Mouse (Mus musculus) forebrain, embryonic 16.5 days (tissue): ENCODE results near the gene Ceacam16. TPM values are rescaled to one million over a fixed set of nuclear protein-coding genes. Genes with fewer than 3 reads are reported as not detected.

Experiments used
- ATAC-seq: fragments of 200-750 bp; cut with Nextera tagmentation; 2 replicates; pipeline ENCODE4 v1.8.0; 2017; ENCODE audit warnings: mild to moderate bottlenecking, moderate library complexity
- H3K27ac ChIP-seq: fragments of 300-500 bp; sonication (generic); 2 replicates; pipeline ENCODE4 v1.5.1; 2014; ENCODE audit warnings: low read length, control low read depth
- H3K27me3 ChIP-seq: fragments of 300-500 bp; sonication (generic); replicated peaks from 2 replicates; pipeline ENCODE4 v1.6.1; 2014; ENCODE audit warnings: low read length; ENCODE audit not compliant: control insufficient read depth, insufficient read depth
- H3K36me3 ChIP-seq: fragments of 300-500 bp; sonication (generic); 2 replicates; pipeline ENCODE4 v1.6.1; 2014; ENCODE audit not compliant: control insufficient read depth, insufficient read depth
- H3K4me1 ChIP-seq: fragments of 300-500 bp; sonication (generic); replicated peaks from 2 replicates; pipeline ENCODE4 v1.6.1; 2014; ENCODE audit warnings: low read length; ENCODE audit not compliant: control insufficient read depth, insufficient read depth
- H3K4me2 ChIP-seq: fragments of 300-500 bp; sonication (generic); 2 replicates; pipeline ENCODE4 v1.6.1; 2014; ENCODE audit warnings: mild to moderate bottlenecking, low read length, control low read depth
- H3K4me3 ChIP-seq: fragments of 300-500 bp; sonication (generic); replicated peaks from 2 replicates; pipeline ENCODE4 v1.5.1; 2014; ENCODE audit warnings: mild to moderate bottlenecking, low read length, control low read depth
- H3K9ac ChIP-seq: fragments of 300-500 bp; sonication (generic); replicated peaks from 2 replicates; pipeline ENCODE4 v1.6.1; 2014; ENCODE audit warnings: low read depth, low read length, control low read depth
- H3K9me3 ChIP-seq: fragments of 300-500 bp; sonication (generic); 2 replicates; pipeline ENCODE4 v1.6.1; 2016; ENCODE audit warnings: low read length; ENCODE audit not compliant: control insufficient read depth
- WGBS: fragments of 180-500 bp; shearing (Covaris S2); extraction: QIAGEN DNeasy Blood & Tissue Kit; methylation state at CpG from one replicate; pipeline ENCODE4 v1.1.7; 2014; 5-methylcytosine and 5-hydroxymethylcytosine counted together
- polyA plus RNA-seq: library from polyadenylated mRNA; unstranded; fragments of >200 nt; fragmentation: Nextera tagmentation; extraction: Ambion mirVana; gene quantifications from 2 replicates; pipeline ENCODE4 v1.2.1, GENCODE M21; 2015

Gene Ceacam16
- polyA plus RNA-seq, 1 experiment from 2014 or later: 0.77 TPM

- peak overlapping the region; percentile 42 for H3K4me2 ChIP-seq
- H3K36me3 ChIP-seq: no peaks in the 10 kb centered on the region
- 6% methylated on average over 22 of the region's 22 CpGs for WGBS
- H3K27ac ChIP-seq: no peak overlapping the region
- peaks cover 34% of the 10 kb centered on the region for H3K27me3 ChIP-seq
- H3K9ac ChIP-seq: no peak overlapping the region
- ATAC-seq: peak; percentile 32; the same call in 1 of the 2 replicates
- peaks cover 9% of the 10 kb centered on the region for H3K4me1 ChIP-seq
- H3K9me3 ChIP-seq: no peaks in the 10 kb centered on the region; the same call in 1 of the 2 replicates
- peak overlapping the region; percentile 22 for H3K4me3 ChIP-seq
These were observed 50.0 kb downstream of the Ceacam16 start for GRCm38 (mm10) chr7:19811114-19811513.

- Histone ChIP-seq H3K4me2 (peak overlapping the region; percentile 12), H3K27me3 (peaks cover 34% of the 10 kb centered on the region), H3K27ac (no peak overlapping the region), H3K9me3 (no peaks in the 10 kb centered on the region), H3K4me3 (peak overlapping the region; percentile 3), H3K9ac (no peak overlapping the region), H3K4me1 (peaks cover 5% of the 10 kb centered on the region), H3K36me3 (no peaks in the 10 kb centered on the region)
- peak; percentile 50; the same call in 1 of the 2 replicates for ATAC-seq
- 3% methylated on average over 27 of the region's 27 CpGs for WGBS
These were observed 51.7 kb downstream of the Ceacam16 start for GRCm38 (mm10) chr7:19809369-19809768.

- Histone ChIP-seq H3K36me3 (no peaks in the 10 kb centered on the region), H3K9ac (no peak overlapping the region), H3K9me3 (no peaks in the 10 kb centered on the region), H3K4me2 (no peak overlapping the region), H3K27ac (no peak overlapping the region), H3K27me3 (peaks cover 25% of the 10 kb centered on the region), H3K4me3 (no peak overlapping the region), H3K4me1 (peaks cover 5% of the 10 kb centered on the region)
- WGBS: 85% methylated on average over 8 of the region's 8 CpGs
- no peak for ATAC-seq
These were observed 54.6 kb downstream of the Ceacam16 start for GRCm38 (mm10) chr7:19806356-19806969.

- H3K27ac ChIP-seq: no peak overlapping the region
- H3K9me3 ChIP-seq: no peaks in the 10 kb centered on the region
- ATAC-seq: no peak
- H3K36me3 ChIP-seq: no peaks in the 10 kb centered on the region
- H3K4me2 ChIP-seq: no peak overlapping the region
- H3K4me1 ChIP-seq: no peaks in the 10 kb centered on the region
- 15% methylated on average over 7 of the region's 7 CpGs for WGBS
- no peak overlapping the region for H3K4me3 ChIP-seq
- H3K27me3 ChIP-seq: peaks cover under 1% of the 10 kb centered on the region; the same call in 1 of the 2 replicates
- no peak overlapping the region for H3K9ac ChIP-seq
These were observed 58.1 kb downstream of the Ceacam16 start for GRCm38 (mm10) chr7:19802995-19803394.

Other genes with a start within 250 kb of the Ceacam16 start
- gene Relb, start 231.9 kb downstream of the Ceacam16 start, polyA plus RNA-seq: 3.9 and 4.5 TPM in 2 replicates
- gene Clptm1, start 196.3 kb downstream of the Ceacam16 start, polyA plus RNA-seq: 91.2 and 92.5 TPM in 2 replicates
- not detected in 2 replicates for gene Apoc2, start 183.4 kb downstream of the Ceacam16 start, polyA plus RNA-seq
- gene Gm44805, start 179.9 kb downstream of the Ceacam16 start, polyA plus RNA-seq: not detected in 2 replicates
- not detected in 2 replicates for gene Apoc4, start 179.8 kb downstream of the Ceacam16 start, polyA plus RNA-seq
- gene Apoc1, start 168.6 kb downstream of the Ceacam16 start, polyA plus RNA-seq: 0.58 and 1.8 TPM in 2 replicates
- 269 and 326 TPM in 2 replicates for gene Apoe, start 162.1 kb downstream of the Ceacam16 start, polyA plus RNA-seq
- gene Tomm40, start 145.9 kb downstream of the Ceacam16 start, polyA plus RNA-seq: 109 TPM in 2 replicates
- gene Nectin2, start 110.8 kb downstream of the Ceacam16 start, polyA plus RNA-seq: 42.3 and 48.4 TPM in 2 replicates
- 7.9 and 8.8 TPM in 2 replicates for gene Bcam, start 90.3 kb downstream of the Ceacam16 start, polyA plus RNA-seq
- not detected in 2 replicates for gene Cblc, start 64.5 kb downstream of the Ceacam16 start, polyA plus RNA-seq
- 0.30 and 0.92 TPM in 2 replicates for gene Bcl3, start 38.5 kb downstream of the Ceacam16 start, polyA plus RNA-seq
- 8.8 and 11.8 TPM in 2 replicates for gene Gm19345, start 9.3 kb downstream of the Ceacam16 start, polyA plus RNA-seq
- not detected in 2 replicates for gene Ceacam19, start 26.7 kb upstream of the Ceacam16 start, polyA plus RNA-seq
- 7.6 and 10.3 TPM in 2 replicates for gene Pvr, start 59.9 kb upstream of the Ceacam16 start, polyA plus RNA-seq
- not detected in 2 replicates for gene Igsf23, start 89.5 kb upstream of the Ceacam16 start, polyA plus RNA-seq
- gene Ceacam20, start 104.1 kb upstream of the Ceacam16 start, polyA plus RNA-seq: not detected in 2 replicates
- gene Nlrp9b, start 130.2 kb upstream of the Ceacam16 start, polyA plus RNA-seq: not detected in 2 replicates
- gene Vmn1r91, start 238.4 kb upstream of the Ceacam16 start, polyA plus RNA-seq: not detected in 2 replicates